Mouse (Mus musculus): Measurements from ENCODE around the gene Mxd4.

Gene Mxd4

GRCm38 (mm10) chr5:34187601-34188316, at the start of gene Mxd4:
Gene Mxd4, minus strand, starts transcription at chr5:34187720.
- peak; percentile 99 for DNase-seq (ENCODE audit: low read depth, low spot score)

DNA sequence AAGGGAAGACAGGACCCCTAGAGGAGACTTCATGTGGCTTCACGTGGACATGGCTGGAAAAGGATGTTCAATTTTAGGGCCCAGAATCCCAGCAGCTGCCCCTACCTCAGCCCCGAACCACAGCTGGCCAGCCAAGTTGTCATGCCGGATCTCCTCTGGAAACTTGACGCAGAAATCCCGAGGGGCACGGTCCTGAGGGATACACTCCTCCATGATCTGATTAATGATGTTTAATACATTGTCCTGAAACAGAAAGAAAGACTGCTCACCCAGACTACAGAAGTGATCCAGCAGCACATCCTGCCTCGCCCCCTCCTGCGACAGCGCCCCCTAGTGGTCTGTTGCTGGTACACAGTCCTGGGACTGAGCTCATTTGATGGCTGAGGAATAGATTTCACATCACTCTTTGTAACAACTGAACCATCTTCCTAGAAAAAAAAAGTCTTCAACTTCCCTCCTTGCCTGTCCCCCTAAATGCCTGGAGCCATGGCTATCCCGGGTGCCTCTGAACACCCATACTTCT, 48.4 kb upstream of the Mxd4 start:
- DNase-seq (ENCODE audit: low read depth, low spot score) = peak; percentile 58

DNA sequence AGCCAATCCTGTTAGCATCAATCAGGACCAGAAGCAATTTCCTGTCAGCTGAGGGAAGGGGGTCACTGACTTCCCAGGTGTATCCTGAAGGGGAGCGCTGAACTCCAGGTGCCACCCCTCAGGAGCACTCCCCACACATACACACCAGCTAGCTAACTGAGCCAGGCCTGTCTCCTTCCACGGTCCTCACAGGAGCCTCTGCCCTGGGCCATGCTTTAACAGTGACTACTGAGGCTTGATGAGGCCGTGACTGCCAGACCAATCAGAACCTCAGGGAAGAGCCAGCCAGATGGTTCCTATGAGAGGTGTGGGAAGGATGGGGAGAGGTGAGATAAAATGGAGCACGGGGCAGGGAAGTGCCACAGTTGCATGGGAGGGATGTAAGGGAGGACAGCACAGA, 47.5 kb upstream of the Mxd4 start:
- no peak for DNase-seq (ENCODE audit: low read depth, low spot score)

- no peak for DNase-seq (ENCODE audit: low read depth, low spot score)
These were observed 45.6 kb upstream of the Mxd4 start for GRCm38 (mm10) chr5:34233221-34233515.

DNA sequence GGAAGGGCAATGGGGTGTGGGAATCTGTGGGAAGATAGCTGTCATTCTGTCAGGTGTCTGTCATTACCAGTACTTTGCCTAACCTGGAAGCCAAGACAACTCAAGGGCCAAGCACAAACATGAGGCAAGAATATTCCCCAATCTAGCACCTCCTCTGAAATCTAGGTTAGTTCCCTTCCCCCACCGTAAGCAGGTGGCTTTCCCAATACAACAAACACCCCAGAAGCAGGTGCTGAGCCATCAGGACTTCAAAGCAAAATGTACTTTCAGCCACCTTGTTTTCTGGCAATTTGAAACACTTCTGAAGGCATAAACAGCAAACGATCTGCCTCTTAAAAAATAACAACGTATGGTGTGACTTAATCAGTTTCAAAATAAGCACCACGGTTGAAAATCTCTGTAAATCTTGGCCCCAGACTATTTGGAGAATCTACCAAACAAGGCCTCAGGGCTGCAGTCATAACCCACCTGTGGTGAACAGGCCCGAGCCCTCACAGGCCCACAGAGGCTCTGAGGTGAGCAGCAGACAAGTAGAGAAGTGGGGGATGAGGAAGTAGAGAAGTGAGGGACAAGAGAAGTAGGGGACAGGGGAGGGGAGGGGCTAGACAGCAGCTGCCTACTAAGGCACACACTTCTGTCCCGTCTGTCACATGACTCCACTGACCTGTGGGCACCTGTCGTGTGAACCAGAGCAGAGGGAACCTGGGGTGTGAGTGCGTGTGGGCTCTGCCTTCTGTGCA, 45.1 kb upstream of the Mxd4 start:
- no peak for DNase-seq (ENCODE audit: low read depth, low spot score)

DNA sequence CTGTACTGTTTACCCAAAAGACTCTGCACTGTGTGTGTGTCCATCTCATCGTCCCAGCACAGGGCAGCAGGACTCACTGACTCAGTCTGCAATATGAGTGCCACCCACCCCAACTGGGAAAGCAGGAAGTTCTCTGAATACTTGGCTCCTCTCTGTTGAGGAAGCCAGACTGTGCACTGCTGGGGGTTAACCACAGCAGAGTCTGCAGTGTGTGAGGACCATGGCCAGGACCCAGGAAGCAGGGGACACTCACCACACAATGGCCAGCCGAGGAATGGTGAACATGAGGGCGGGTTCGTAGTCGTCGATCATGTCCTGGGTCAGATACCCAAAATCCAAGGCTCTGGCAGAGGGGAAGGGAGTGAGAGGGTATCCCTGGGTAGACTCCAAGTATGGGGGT, 44.4 kb upstream of the Mxd4 start:
- no peak for DNase-seq (ENCODE audit: low read depth, low spot score)

- DNase-seq (ENCODE audit: low read depth, low spot score) = no peak
These were observed 43.3 kb upstream of the Mxd4 start for GRCm38 (mm10) chr5:34230599-34231485.

DNA sequence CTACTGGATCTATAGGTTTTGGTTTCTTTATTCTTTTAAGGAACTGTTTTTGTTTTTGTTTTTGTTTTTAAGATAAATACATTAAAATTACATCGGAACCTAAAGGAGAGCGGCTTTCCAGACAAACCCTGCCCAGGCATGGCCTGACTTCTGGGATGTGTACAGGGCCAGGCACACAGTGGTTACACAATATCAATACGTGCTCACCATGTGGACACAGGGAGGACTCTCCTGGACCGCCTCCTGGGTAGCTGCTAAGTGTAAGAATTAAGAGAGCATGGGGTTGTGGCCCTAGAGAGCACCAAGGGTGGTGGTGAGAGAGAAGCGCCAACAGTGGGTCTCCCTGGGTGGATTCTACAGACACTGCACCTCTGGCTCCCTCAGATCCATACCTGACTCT, 42.0 kb upstream of the Mxd4 start:
- no peak for DNase-seq (ENCODE audit: low read depth, low spot score)

- no peak for DNase-seq (ENCODE audit: low read depth, low spot score)
These were observed 38.0 kb upstream of the Mxd4 start for GRCm38 (mm10) chr5:34225516-34225915.

DNA sequence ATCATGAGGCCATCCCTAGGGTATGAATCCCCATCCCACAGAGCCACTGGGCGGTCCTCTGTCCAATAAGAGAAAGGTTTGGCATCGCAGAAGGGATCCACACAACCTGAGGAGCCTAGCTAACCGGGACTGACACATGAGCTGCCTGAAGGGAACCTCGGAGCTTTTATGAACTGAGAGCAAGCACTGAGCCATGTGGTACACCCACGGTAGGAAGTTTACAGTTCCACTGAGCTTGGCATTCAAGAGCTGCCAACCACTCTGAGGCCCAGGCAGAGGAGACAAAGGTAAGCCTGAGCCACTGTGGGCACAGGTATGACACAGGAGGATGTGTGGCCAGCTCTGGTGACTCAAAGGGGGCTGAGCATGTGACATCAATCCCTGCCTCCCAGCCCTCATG, 37.0 kb upstream of the Mxd4 start:
- no peak for DNase-seq (ENCODE audit: low read depth, low spot score)

DNA sequence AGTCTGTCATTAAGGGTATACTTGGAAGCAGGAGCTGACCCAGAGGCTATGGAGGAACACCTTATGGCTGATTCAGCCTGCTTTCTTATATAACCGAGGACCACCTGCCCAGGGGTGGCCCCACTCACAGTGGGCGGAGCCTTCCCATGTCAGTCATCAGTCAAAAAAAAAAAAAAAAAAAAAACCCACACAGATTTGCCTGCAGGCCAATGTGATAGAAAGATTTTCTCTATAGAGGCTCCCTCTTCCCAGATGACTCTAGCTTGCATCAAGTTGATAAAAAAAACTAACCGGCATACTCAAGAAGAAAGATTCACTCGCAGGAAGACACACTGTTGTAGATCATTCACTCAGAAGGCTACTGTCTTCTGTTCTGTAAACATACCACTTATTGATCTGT, 32.5 kb upstream of the Mxd4 start:
- no peak for DNase-seq (ENCODE audit: low read depth, low spot score)

DNA sequence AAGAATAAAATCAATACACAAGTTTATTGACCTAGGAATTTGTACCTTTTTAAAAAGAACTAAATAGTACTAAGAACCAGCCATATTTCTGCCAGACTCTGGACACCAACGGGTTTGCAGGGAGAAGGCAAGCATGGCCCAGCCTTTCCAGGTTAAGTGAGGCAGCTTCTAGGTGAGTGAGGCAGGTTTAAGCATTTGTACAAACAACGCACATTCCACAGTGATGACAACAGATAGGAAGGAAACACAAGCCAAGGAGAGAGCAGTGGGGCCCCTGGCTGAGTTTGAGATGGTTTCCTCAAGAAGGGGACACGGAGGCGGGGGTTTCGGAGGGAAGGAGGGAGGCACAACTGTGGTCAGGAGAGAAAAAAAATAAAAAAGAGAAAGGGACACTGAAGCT, 31.2 kb upstream of the Mxd4 start:
- no peak for DNase-seq (ENCODE audit: low read depth, low spot score)

DNA sequence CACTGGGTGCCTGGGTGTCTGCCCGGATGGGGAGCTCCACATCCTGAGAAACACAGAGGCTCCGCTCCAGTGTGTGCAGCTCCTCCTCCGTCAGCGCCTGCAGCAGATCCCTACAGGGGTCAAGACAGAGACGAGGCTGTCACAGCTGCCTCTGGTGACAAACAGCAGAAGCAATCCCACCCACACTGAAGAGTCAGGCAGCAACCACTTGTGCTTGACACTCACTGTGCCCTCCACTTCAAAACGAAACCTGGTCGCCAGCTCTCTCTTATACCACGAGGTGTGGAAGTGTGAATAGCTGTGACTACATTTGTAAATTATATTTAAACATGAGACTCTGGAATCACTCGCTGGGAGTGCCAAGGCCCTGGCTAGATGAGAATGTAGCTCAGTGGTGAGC, 30.2 kb upstream of the Mxd4 start:
- DNase-seq (ENCODE audit: low read depth, low spot score) = no peak

DNA sequence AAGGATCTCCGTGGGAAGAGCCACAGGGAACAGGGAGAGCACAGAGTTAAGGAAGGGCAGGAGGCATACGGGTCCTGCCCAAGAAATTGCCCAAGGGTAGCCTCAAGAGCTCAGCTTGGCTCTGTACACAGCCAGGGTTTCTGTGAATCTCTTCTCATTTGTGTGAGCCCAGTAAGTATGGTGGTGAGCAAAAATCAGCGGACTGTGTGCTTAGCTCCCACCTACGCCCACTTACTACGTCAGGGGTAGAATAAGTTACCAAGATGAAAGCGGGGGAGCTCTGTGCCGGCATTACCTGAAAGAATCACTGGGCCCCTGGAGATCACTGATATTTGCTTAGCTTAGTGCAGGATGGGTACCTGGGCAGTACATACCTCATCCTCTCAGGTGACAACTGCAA, 28.5 kb upstream of the Mxd4 start:
- no peak for DNase-seq (ENCODE audit: low read depth, low spot score)

DNA sequence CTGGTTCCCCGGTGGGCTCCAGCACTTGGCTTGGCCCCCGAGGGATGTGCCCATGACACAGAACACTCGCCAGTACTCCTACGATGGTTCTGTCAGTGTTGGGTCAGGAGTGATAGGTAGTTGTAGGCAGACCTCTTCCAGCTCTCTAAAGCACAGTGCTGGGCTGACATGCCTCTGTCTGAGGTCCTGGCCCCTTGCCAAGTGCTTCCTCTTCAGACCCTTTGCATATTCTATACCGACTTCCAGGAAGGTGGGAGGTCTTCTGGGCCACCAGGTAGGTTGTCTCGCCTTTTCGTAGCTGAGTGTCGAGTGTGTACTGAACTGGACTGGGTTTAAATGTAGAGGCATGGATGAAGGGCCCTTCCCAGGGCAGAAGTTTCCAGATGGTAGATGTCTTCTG, 26.1 kb upstream of the Mxd4 start:
- DNase-seq (ENCODE audit: low read depth, low spot score) = peak; percentile 11

- peak; percentile 94 for DNase-seq (ENCODE audit: low read depth, low spot score)
These were observed 22.8 kb upstream of the Mxd4 start for GRCm38 (mm10) chr5:34210279-34210678.

GRCm38 (mm10) chr5:34207503-34207902, 20.0 kb upstream of the Mxd4 start:
- no peak for DNase-seq (ENCODE audit: low read depth, low spot score)

DNA sequence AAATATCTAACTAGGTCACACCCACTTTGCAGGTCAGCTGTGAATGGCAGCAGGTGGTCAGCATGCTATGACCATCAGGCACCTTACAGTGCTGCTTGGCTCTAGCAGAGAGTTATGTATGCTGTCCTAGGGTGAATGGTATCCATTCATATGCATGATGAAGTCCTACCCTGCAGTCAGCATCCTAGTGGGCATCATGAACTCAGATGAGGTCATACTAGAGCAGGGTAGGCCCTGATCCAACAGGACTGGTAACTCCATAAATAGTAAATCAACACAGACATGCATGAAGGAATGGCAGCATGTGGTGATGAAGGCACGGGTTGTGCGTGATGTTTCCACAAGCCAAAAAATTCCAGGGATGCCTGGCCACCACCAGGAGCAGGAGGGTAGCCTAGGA, 18.3 kb upstream of the Mxd4 start:
- no peak for DNase-seq (ENCODE audit: low read depth, low spot score)

DNA sequence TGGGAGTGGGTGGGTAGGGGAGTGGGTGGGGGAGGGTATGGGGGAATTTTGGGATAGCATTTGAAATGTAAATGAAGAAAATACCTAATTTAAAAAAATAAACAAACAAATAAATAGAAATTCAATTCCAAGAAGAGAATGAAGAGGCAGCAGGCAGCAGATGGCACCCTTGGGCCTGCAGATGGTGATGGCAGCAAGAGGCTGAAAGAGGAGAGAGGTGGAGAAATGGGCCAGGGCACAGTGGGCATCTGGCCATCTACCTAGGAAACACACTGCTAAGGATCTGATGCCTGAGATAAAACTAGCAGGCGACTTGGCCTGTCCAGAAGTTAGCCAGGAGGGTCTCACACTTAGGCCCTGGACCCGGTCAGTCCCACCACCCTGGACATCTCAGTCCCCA, 17.4 kb upstream of the Mxd4 start:
- DNase-seq (ENCODE audit: low read depth, low spot score) = no peak

GRCm38 (mm10) chr5:34202006-34202405, 14.5 kb upstream of the Mxd4 start:
- no peak for DNase-seq (ENCODE audit: low read depth, low spot score)

GRCm38 (mm10) chr5:34201396-34201795, 13.9 kb upstream of the Mxd4 start:
- DNase-seq (ENCODE audit: low read depth, low spot score) = no peak

DNA sequence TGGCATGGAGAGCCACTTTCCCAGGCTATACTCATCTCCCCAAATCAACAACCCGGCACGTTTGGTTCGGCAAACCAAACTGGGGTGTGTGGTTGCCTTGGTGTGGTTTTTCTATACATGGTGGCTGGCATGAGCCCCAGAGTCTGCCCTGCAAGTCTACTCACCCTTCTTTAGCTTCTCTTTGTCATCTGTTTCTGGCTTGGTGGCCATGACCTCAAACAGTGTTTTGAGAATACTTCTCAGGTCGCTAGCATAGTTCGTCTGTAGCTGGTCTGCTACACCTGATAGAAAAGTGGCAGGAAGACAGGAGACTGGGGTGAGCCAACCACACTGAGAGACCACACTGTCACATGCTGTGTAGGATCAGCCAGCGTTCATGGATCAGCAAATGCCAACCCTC, 11.1 kb upstream of the Mxd4 start:
- DNase-seq (ENCODE audit: low read depth, low spot score) = no peak
